Mouse (Mus musculus): ENCODE measurements at regions not wholly inside any gene's neighbourhood (a gene's known extent, or its start where the extent isn't known, plus 50 kb on each side); places are given as distances from the start of the nearest gene placed in this dataset.

GRCm38 (mm10) chr9:61162884-61163283, 209.3 kb upstream of the Tle3 start:
- 86% methylated on average over 10 of the region's 10 CpGs for WGBS
- Histone ChIP-seq H3K4me2 (ENCODE audit: low read length) (no peak overlapping the region), H3K27me3 (replicated peaks; ENCODE audit: control insufficient read depth, insufficient read depth, low read length) (0 out of 2 replicates have a peak, but pooled peaks cover 4% of the 10 kb centered on the region), H3K36me3 (ENCODE audit: control insufficient read depth, insufficient read depth, low read length) (no peaks in the 10 kb centered on the region), H3K9me3 (replicated peaks; ENCODE audit: control insufficient read depth, low read length) (no peaks in the 10 kb centered on the region), H3K9ac (ENCODE audit: low read length) (no peak overlapping the region), H3K4me3 (ENCODE audit: low read depth, low read length) (no peak overlapping the region), H3K4me1 (ENCODE audit: control insufficient read depth, insufficient read depth, low read length) (peaks cover 21% of the 10 kb centered on the region), H3K27ac (ENCODE audit: low read depth, low read length) (no peak overlapping the region)
- DNase-seq (ENCODE audit: low spot score) (no peak), ATAC-seq (no peak)

- no peak overlapping the region for H3K4me2 ChIP-seq (ENCODE audit: low read length)
- WGBS = 71% methylated on average over 19 of the region's 19 CpGs
- peaks cover 21% of the 10 kb centered on the region for H3K4me1 ChIP-seq (ENCODE audit: control insufficient read depth, insufficient read depth, low read length)
- H3K9me3 ChIP-seq (replicated peaks; ENCODE audit: control insufficient read depth, low read length) = no peaks in the 10 kb centered on the region
- H3K4me3 ChIP-seq (ENCODE audit: low read depth, low read length) = no peak overlapping the region
- no peak overlapping the region for H3K27ac ChIP-seq (ENCODE audit: low read depth, low read length)
- H3K27me3 ChIP-seq (replicated peaks; ENCODE audit: control insufficient read depth, insufficient read depth, low read length) = no peaks in the 10 kb centered on the region
- H3K36me3 ChIP-seq (ENCODE audit: control insufficient read depth, insufficient read depth, low read length) = no peaks in the 10 kb centered on the region
- DNase-seq (ENCODE audit: low spot score) (peak; percentile 56), ATAC-seq (no peak)
- no peak overlapping the region for H3K9ac ChIP-seq (ENCODE audit: low read length)
Measured at GRCm38 (mm10) chr9:61163671-61164288, 208.4 kb upstream of the Tle3 start.

GRCm38 (mm10) chr9:61164501-61165251, 207.5 kb upstream of the Tle3 start:
- Histone ChIP-seq H3K27me3 (replicated peaks; ENCODE audit: control insufficient read depth, insufficient read depth, low read length) (no peaks in the 10 kb centered on the region), H3K36me3 (ENCODE audit: control insufficient read depth, insufficient read depth, low read length) (no peaks in the 10 kb centered on the region), H3K4me2 (ENCODE audit: low read length) (no peak overlapping the region), H3K4me1 (ENCODE audit: control insufficient read depth, insufficient read depth, low read length) (peaks cover 18% of the 10 kb centered on the region), H3K9ac (ENCODE audit: low read length) (no peak overlapping the region), H3K27ac (ENCODE audit: low read depth, low read length) (no peak overlapping the region), H3K9me3 (replicated peaks; ENCODE audit: control insufficient read depth, low read length) (no peaks in the 10 kb centered on the region), H3K4me3 (ENCODE audit: low read depth, low read length) (no peak overlapping the region)
- DNase-seq (ENCODE audit: low spot score) (no peak), ATAC-seq (no peak)
- WGBS = 73% methylated on average over 11 of the region's 11 CpGs

- Histone ChIP-seq H3K4me1 (ENCODE audit: control insufficient read depth, insufficient read depth, low read length) (peaks cover 18% of the 10 kb centered on the region), H3K4me3 (ENCODE audit: low read depth, low read length) (no peak overlapping the region), H3K9ac (ENCODE audit: low read length) (no peak overlapping the region), H3K4me2 (ENCODE audit: low read length) (no peak overlapping the region), H3K36me3 (ENCODE audit: control insufficient read depth, insufficient read depth, low read length) (no peaks in the 10 kb centered on the region), H3K27me3 (replicated peaks; ENCODE audit: control insufficient read depth, insufficient read depth, low read length) (no peaks in the 10 kb centered on the region), H3K9me3 (replicated peaks; ENCODE audit: control insufficient read depth, low read length) (no peaks in the 10 kb centered on the region), H3K27ac (ENCODE audit: low read depth, low read length) (no peak overlapping the region)
- ATAC-seq (no peak), DNase-seq (ENCODE audit: low spot score) (no peak)
- 77% methylated on average over 2 of the region's 2 CpGs for WGBS
Measured at GRCm38 (mm10) chr9:61166115-61166514, 206.1 kb upstream of the Tle3 start.

- H3K36me3 ChIP-seq (ENCODE audit: control insufficient read depth, insufficient read depth, low read length) = no peaks in the 10 kb centered on the region
- H3K4me1 ChIP-seq (ENCODE audit: control insufficient read depth, insufficient read depth, low read length) = peaks cover 16% of the 10 kb centered on the region
- no peaks in the 10 kb centered on the region for H3K9me3 ChIP-seq (replicated peaks; ENCODE audit: control insufficient read depth, low read length)
- DNase-seq (ENCODE audit: low spot score) (no peak), ATAC-seq (no peak)
- H3K4me2 ChIP-seq (ENCODE audit: low read length) = no peak overlapping the region
- no peaks in the 10 kb centered on the region for H3K27me3 ChIP-seq (replicated peaks; ENCODE audit: control insufficient read depth, insufficient read depth, low read length)
- H3K4me3 ChIP-seq (ENCODE audit: low read depth, low read length) = no peak overlapping the region
- no peak overlapping the region for H3K27ac ChIP-seq (ENCODE audit: low read depth, low read length)
- 87% methylated on average over 11 of the region's 11 CpGs for WGBS
- no peak overlapping the region for H3K9ac ChIP-seq (ENCODE audit: low read length)
Measured at GRCm38 (mm10) chr9:61167097-61167842, 204.9 kb upstream of the Tle3 start.

- Histone ChIP-seq H3K36me3 (ENCODE audit: control insufficient read depth, insufficient read depth, low read length) (no peaks in the 10 kb centered on the region), H3K4me2 (ENCODE audit: low read length) (no peak overlapping the region), H3K27ac (ENCODE audit: low read depth, low read length) (no peak overlapping the region), H3K9me3 (replicated peaks; ENCODE audit: control insufficient read depth, low read length) (no peaks in the 10 kb centered on the region), H3K4me1 (ENCODE audit: control insufficient read depth, insufficient read depth, low read length) (peaks cover 3% of the 10 kb centered on the region; the same call in 1 of the 2 replicates), H3K9ac (ENCODE audit: low read length) (no peak overlapping the region), H3K4me3 (ENCODE audit: low read depth, low read length) (no peak overlapping the region), H3K27me3 (replicated peaks; ENCODE audit: control insufficient read depth, insufficient read depth, low read length) (no peaks in the 10 kb centered on the region)
- 90% methylated on average over 7 of the region's 7 CpGs for WGBS
- no peak for ATAC-seq
- DNase-seq (ENCODE audit: low spot score) = no peak
Measured at GRCm38 (mm10) chr9:61168931-61169330, 203.2 kb upstream of the Tle3 start.

- Histone ChIP-seq H3K4me2 (ENCODE audit: low read length) (no peak overlapping the region), H3K27me3 (replicated peaks; ENCODE audit: control insufficient read depth, insufficient read depth, low read length) (no peaks in the 10 kb centered on the region), H3K4me3 (ENCODE audit: low read depth, low read length) (no peak overlapping the region), H3K4me1 (ENCODE audit: control insufficient read depth, insufficient read depth, low read length) (peaks cover 3% of the 10 kb centered on the region; the same call in 1 of the 2 replicates), H3K9me3 (replicated peaks; ENCODE audit: control insufficient read depth, low read length) (no peaks in the 10 kb centered on the region), H3K36me3 (ENCODE audit: control insufficient read depth, insufficient read depth, low read length) (no peaks in the 10 kb centered on the region), H3K9ac (ENCODE audit: low read length) (no peak overlapping the region), H3K27ac (ENCODE audit: low read depth, low read length) (no peak overlapping the region)
- ATAC-seq = no peak
- no peak for DNase-seq (ENCODE audit: low spot score)
- 90% methylated on average over 9 of the region's 9 CpGs for WGBS
Measured at GRCm38 (mm10) chr9:61169506-61170090, 202.6 kb upstream of the Tle3 start.

- 92% methylated on average over 6 of the region's 6 CpGs for WGBS
- no peak overlapping the region for H3K4me3 ChIP-seq (ENCODE audit: low read depth, low read length)
- no peak overlapping the region for H3K9ac ChIP-seq (ENCODE audit: low read length)
- no peak for ATAC-seq
- no peaks in the 10 kb centered on the region for H3K36me3 ChIP-seq (ENCODE audit: control insufficient read depth, insufficient read depth, low read length)
- H3K4me1 ChIP-seq (ENCODE audit: control insufficient read depth, insufficient read depth, low read length) = no peaks in the 10 kb centered on the region
- no peak overlapping the region for H3K27ac ChIP-seq (ENCODE audit: low read depth, low read length)
- no peaks in the 10 kb centered on the region for H3K9me3 ChIP-seq (replicated peaks; ENCODE audit: control insufficient read depth, low read length)
- H3K4me2 ChIP-seq (ENCODE audit: low read length) = no peak overlapping the region
- no peak for DNase-seq (ENCODE audit: low spot score)
- H3K27me3 ChIP-seq (replicated peaks; ENCODE audit: control insufficient read depth, insufficient read depth, low read length) = no peaks in the 10 kb centered on the region
Measured at GRCm38 (mm10) chr9:61170921-61171320, 201.2 kb upstream of the Tle3 start.
